Mouse (Mus musculus): Measurements from ENCODE around the gene Defa21.
"Not testable (repeated sequence)": the region's sequence is repeated elsewhere in the genome, so short reads cannot be mapped to it uniquely, and the experiment has no call there.

The Defa21 gene

GRCm38 (mm10) chr8:21025245-21025644 lies at the start of gene Defa21:
Gene Defa21, plus strand, starts transcription at chr8:21025545.
- not testable (repeated sequence) for DNase-seq (ENCODE audit: low read depth, low spot score)

- no peak for DNase-seq (ENCODE audit: low read depth, low spot score)
Observed at GRCm38 (mm10) chr8:20979846-20980245, 45.5 kb upstream of the Defa21 start.

- not testable (repeated sequence) for DNase-seq (ENCODE audit: low read depth, low spot score)
Observed at GRCm38 (mm10) chr8:20994042-20994441, 31.3 kb upstream of the Defa21 start.

GRCm38 (mm10) chr8:20996776-20997175 lies 28.6 kb upstream of the Defa21 start:
- DNase-seq (ENCODE audit: low read depth, low spot score) = no peak

GRCm38 (mm10) chr8:20997291-20997690 lies 28.1 kb upstream of the Defa21 start:
- no peak for DNase-seq (ENCODE audit: low read depth, low spot score)

- DNase-seq (ENCODE audit: low read depth, low spot score) = peak; percentile 0
Observed at GRCm38 (mm10) chr8:21001171-21001570, 24.2 kb upstream of the Defa21 start.

- no peak for DNase-seq (ENCODE audit: low read depth, low spot score)
Observed at GRCm38 (mm10) chr8:21006801-21007200, 18.5 kb upstream of the Defa21 start.

- not testable (repeated sequence) for DNase-seq (ENCODE audit: low read depth, low spot score)
Observed at GRCm38 (mm10) chr8:21008578-21008977, 16.8 kb upstream of the Defa21 start.

GRCm38 (mm10) chr8:21010548-21010947 lies 14.8 kb upstream of the Defa21 start:
- not testable (repeated sequence) for DNase-seq (ENCODE audit: low read depth, low spot score)

GRCm38 (mm10) chr8:21054747-21055146 lies 29.4 kb downstream of the Defa21 start, which contains the start of gene Defa23:
Gene Defa23, plus strand, starts transcription at chr8:21055047.
- not testable (repeated sequence) for DNase-seq (ENCODE audit: low read depth, low spot score)

GRCm38 (mm10) chr8:21064738-21065137 lies 39.4 kb downstream of the Defa21 start, which contains the start of gene Defa35:
Gene Defa35, plus strand, starts transcription at chr8:21065038.
- not testable (repeated sequence) for DNase-seq (ENCODE audit: low read depth, low spot score)

Measured in retina, postnatal 7 days (tissue).